Mouse (Mus musculus): ENCODE data around the gene Txn1.

Txn1 gene

DNA sequence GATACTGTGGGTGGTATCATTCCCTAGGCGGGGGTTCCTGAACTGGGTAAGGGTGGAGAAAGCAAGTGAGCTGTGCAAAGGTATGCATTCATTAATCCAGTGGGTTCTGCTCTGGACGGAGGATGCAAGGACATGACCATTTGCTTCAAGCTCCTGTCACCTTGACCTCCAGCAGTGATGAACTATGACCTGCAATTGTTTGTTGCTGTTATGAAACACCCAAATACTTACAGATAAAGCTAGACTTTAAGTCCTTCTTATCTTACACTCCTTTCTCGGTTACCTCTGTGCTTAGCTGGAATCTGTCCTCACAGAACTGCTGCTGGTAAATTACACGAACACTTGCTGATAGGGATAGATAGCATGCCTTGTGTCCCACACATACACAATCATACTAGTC lies 15.6 kb downstream of the Txn1 start:
- no peak for DNase-seq (ENCODE audit: low spot score)

- DNase-seq (ENCODE audit: low spot score): no peak
Measured at GRCm38 (mm10) chr4:57937292-57937691, 18.9 kb downstream of the Txn1 start.

DNA sequence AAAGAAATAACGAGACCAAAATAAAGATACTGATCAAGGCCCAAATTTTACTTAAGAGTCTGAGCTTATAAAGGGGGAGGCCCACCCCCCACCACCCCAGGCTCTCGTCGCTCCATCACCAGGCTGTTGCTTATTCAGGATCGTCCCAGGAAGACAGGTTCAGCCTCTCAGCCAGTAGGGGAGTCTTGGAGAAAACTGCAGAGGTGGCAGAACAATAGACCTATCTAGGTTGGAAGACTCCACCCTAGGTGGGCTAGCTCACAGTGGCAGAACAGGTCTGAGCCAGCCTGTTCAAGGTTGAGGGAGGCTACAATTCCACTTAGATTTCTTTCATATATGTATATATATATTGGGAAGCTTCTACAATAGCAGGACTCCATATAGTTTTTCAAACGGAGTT lies 22.0 kb downstream of the Txn1 start:
- no peak for DNase-seq (ENCODE audit: low spot score)

GRCm38 (mm10) chr4:57930559-57931170 lies 25.5 kb downstream of the Txn1 start:
- DNase-seq (ENCODE audit: low spot score): no peak

GRCm38 (mm10) chr4:57927464-57928205 lies 28.6 kb downstream of the Txn1 start:
- no peak for DNase-seq (ENCODE audit: low spot score)

GRCm38 (mm10) chr4:57924556-57925071 lies 31.6 kb downstream of the Txn1 start:
- no peak for DNase-seq (ENCODE audit: low spot score)

DNA sequence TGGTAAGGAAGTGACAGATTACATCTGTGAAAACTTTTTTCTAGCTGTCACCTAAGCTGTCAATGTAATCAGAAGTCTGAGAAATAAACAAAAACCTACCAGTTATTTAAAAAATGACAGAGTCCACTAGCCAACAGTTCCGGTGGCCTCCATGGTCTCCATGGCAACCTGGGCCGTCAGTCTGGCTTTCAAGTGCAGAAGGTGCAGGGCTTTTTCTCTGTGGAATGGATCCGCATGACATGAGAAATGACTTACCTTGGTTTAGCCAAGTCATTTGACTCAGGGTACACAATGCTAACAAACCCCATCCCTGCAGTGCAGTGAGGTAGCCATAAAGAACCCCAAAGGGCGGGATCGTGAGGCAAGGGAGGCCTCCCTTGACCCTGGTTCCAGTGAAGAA lies 34.0 kb downstream of the Txn1 start:
- DNase-seq (ENCODE audit: low spot score): no peak

DNA sequence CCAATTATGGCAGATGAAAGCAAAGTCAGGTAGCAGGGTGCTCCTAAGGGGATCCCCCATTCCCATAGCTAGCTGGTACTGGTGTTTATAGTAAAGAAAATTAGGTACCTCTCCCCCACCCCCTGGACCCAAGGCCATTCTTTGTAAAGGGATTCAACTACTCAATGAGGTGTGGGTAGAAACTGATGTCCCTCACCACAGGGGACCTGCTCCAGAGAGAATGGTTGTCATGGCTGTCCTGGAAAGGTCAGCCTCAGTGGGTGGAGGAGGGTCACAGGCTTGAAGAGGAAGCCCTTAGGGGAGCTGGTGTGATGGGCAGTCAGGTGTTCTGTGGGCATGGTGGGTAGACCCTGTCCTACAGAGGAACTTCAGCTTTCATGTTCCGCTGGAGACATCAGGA lies 35.7 kb downstream of the Txn1 start:
- DNase-seq (ENCODE audit: low spot score): no peak

GRCm38 (mm10) chr4:57919494-57920423 lies 36.5 kb downstream of the Txn1 start:
- DNase-seq (ENCODE audit: low spot score): no peak

DNA sequence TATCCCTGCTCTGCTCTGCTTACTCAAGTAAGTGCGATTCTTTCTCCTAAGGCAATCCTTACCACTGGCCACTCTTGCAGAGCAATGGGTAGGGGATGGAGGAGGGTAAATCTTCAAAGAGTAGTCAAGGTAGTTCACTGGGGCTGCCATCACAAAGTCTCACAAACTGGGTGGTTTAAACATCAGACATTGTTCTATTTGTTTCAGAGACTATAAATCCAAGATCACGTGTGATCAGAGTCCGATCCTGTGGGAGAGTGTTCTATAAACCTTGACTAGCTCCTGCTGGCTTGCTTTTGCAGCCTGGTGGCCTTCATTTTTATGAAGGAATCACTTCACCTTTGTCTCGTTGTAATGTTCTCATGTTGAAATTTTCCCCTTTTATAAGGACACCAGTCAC lies 39.5 kb downstream of the Txn1 start:
- DNase-seq (ENCODE audit: low spot score): no peak

- DNase-seq (ENCODE audit: low spot score): no peak
Measured at GRCm38 (mm10) chr4:57916201-57916661, 40.0 kb downstream of the Txn1 start, which contains the start of gene D630039A03Rik. D630039A03Rik (minus strand) TSS chr4:57916297.

GRCm38 (mm10) chr4:57915216-57915965 lies 40.8 kb downstream of the Txn1 start:
- no peak for DNase-seq (ENCODE audit: low spot score)

DNA sequence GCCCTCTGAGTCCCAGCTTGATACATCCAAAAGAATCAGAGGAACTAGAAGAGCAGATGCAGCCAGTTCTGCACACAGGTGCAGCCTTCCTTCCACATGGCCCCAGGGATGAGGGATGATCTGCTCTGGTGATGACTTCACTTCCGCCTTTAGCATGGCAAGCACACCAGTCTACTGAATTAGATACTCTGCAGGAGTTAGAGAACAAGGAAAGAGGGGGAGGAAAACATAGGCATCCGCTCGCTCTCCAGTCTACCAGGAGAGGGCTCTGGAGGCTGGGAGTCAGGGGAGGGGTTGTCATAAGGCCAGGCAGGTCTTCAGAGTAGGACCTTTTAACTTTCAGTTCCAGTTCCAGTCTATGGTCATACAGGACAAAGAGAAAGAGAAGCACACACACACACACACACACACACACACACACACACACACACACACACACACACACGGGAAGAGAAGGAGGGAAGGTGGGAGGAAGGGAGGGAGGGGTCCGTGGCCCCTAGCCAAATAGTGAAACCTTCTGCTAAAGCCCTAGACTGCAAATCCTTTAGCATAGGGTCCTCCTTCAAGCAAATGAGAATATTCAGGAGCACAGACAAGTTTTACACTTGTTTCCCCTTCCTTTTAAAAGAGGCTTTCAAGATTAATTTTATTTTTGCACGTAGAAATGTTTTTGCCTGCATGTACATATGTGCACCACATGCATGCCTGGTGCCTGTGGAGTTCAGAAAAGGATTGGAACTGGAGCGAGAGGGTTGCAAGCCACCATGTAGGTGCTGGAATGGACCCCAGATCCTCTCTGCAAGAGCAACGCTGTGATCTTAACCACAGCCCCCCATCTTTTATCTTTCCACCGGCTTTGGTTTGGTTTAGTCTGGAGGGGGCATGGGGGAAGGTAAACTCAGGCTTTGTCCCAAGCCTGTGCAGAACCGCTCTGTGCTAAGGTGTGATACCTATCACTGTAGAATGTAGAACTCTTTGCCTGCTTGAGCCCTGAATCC lies 41.7 kb downstream of the Txn1 start:
- DNase-seq (ENCODE audit: low spot score): no peak

DNA sequence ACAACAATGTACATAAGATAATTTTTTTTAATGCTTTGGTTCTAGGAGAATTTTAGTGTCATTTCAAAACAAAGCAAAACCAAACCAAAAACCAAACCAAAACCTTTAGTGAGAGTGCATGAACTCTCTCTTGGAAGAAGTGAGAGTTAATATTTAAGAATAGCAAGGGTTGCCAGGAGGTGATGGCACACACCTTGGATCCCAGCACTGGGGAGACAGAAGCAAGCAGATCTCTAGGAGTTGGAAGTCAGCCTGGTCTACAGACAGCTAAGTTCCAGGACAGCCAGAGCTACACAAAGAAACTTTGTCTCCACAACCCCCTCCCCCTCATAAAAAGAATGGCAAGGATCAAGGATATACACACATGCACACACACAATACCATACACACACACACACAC lies 43.2 kb downstream of the Txn1 start:
- no peak for DNase-seq (ENCODE audit: low spot score)

GRCm38 (mm10) chr4:57908860-57909259 lies 47.4 kb downstream of the Txn1 start:
- no peak for DNase-seq (ENCODE audit: low spot score)

- no peak for DNase-seq (ENCODE audit: low spot score)
Measured at GRCm38 (mm10) chr4:57906708-57907107, 49.5 kb downstream of the Txn1 start.

- DNase-seq (ENCODE audit: low spot score): no peak
Measured at GRCm38 (mm10) chr4:57904638-57905037, 51.6 kb downstream of the Txn1 start.

DNA sequence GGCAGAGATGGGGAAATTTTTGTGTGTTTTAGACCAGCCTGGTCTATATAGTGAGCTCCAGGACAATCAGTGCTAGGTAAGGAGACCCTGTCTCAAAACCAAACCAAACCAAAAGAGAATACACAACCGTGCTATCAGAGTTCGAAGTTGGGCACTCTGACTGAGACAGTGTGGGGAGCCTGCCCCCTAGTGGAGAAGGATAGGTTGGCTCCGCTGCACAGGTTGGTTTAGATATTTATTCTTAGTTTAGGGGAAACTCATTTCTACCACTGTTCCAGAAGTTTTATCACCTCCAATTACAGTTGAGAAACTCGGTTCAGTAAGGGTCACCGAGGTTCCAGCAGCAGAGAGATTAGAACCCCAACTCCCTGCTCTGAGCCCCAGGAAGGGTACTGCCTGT lies 52.0 kb downstream of the Txn1 start:
- DNase-seq (ENCODE audit: low spot score): no peak

- no peak for DNase-seq (ENCODE audit: low spot score)
Measured at GRCm38 (mm10) chr4:57902619-57903018, 53.6 kb downstream of the Txn1 start.

DNA sequence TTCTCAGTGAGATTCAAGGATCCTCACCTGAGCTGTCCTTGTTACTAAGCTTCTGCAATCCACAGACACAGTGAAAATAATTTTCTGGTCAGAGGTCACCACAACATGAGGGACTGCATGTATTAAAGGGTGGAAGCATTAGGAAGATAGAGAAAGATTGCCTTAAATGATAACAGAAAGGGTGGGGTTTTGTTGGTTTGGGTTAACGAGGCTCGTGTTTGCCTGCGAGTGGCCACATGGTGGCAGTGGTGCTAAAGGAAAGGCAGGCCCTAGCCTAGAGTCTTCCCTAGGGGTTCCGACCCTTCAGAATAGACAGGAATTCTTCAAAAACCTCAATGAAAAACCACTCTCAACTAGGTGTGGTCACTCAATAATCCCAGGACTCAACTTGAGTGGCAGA lies 55.0 kb downstream of the Txn1 start:
- no peak for DNase-seq (ENCODE audit: low spot score)
